Mouse (Mus musculus): Measurements from ENCODE around the gene Gpr88. TPM values are rescaled to one million over a fixed set of nuclear protein-coding genes. Genes with fewer than 3 reads are reported as not detected.

Gpr88 gene
- total RNA-seq (2023): not detected in 2 replicates

GRCm38 (mm10) chr3:116253077-116253531, at the start of gene Gpr88:
TSS of gene Gpr88 (minus strand) at chr3:116253503.

Other genes with a start within 250 kb of the Gpr88 start
- 28.7 and 41.8 TPM in 2 replicates for gene Slc30a7, start 246.1 kb downstream of the Gpr88 start, total RNA-seq (2023)
- gene Extl2, start 246.0 kb downstream of the Gpr88 start, total RNA-seq (2023): 5.0 and 8.4 TPM in 2 replicates
- 18.2 and 21.1 TPM in 2 replicates for gene Vcam1, start 123.8 kb downstream of the Gpr88 start, total RNA-seq (2023)
- 44.1 and 76.3 TPM in 2 replicates for gene Cdc14a, start 170.5 kb upstream of the Gpr88 start, total RNA-seq (2023)